Mouse (Mus musculus): ENCODE measurements around the gene Arrb2. TPM values are rescaled to one million over a fixed set of nuclear protein-coding genes. Genes with fewer than 3 reads are reported as not detected.
"Not testable (repeated sequence)": the region's sequence is repeated elsewhere in the genome, so short reads cannot be mapped to it uniquely, and the experiment has no call there.

Gene Arrb2
- polyA plus RNA-seq, 1 experiment: 39.6 TPM

DNA sequence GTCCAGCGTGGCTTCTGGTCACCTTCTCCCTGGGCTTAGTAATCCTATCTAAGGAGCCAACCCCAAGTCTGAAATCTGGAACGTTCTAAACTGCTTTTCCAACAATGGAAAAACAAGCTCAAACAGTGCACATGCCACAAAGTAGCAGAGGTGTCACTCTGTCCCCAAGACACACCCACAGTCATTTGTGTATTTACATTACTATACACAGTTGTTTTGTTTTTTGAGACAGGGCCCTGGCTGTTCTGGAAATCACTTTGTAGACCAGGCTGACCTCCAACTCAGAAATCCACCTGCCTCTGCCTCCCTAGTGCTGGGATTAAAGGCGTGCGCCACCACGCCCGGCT lies 22.2 kb upstream of the Arrb2 start:
- TF ChIP-seq POLR2A (IDR thresholded peaks at IDR 0.05; ENCODE audit: insufficient read depth, low read length) (no peak), EP300 (IDR thresholded peaks at IDR 0.05; ENCODE audit: insufficient read depth, low read depth, low read length) (no peak), CTCF (IDR thresholded peaks at IDR 0.05; ENCODE audit: low read depth, low read length) (no peak)
- H3K9ac ChIP-seq (ENCODE audit: low read depth, poor library complexity, severe bottlenecking): peak overlapping the region; percentile 6; the same call in 1 of the 2 replicates

DNA sequence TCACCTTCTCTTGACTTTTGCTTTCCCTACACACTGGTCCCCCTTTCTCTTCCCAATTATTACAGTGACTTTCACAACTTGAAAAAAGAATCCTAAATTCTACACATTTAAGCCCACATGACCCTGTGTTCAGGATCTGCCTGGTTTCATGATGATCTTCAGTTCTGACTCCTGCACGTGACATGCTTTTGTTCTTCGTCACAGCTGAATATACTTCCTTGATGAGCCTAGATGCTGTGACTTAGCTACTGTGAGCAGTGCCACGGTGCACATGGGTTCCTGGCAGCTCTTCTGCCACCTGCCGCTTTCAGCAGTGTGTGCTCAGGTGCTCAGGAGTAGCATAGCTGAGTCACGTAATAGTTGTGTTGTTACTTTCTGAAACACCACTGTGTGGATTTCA lies 19.8 kb upstream of the Arrb2 start:
- Histone ChIP-seq H3K36me3 (ENCODE audit: control insufficient read depth, insufficient read depth, low read length, poor library complexity, severe bottlenecking) (peaks cover 3% of the 10 kb centered on the region; the same call in 1 of the 2 replicates), H3K4me3 (ENCODE audit: low read depth, low read length) (no peak overlapping the region), H3K27ac (ENCODE audit: insufficient read depth, low read length) (no peak overlapping the region), H3K9ac (ENCODE audit: low read depth, poor library complexity, severe bottlenecking) (no peak overlapping the region), H3K9me3 (replicated peaks; ENCODE audit: control insufficient read depth, insufficient read depth, low read length, poor library complexity, severe bottlenecking) (no peaks in the 10 kb centered on the region), H3K4me1 (ENCODE audit: control insufficient read depth, insufficient read depth, low read length) (peaks cover 2% of the 10 kb centered on the region), H3K27me3 (ENCODE audit: control insufficient read depth, insufficient read depth, low read length, poor library complexity, severe bottlenecking) (no peaks in the 10 kb centered on the region)
- TF ChIP-seq EP300 (IDR thresholded peaks at IDR 0.05; ENCODE audit: insufficient read depth, low read depth, low read length) (no peak), POLR2A (IDR thresholded peaks at IDR 0.05; ENCODE audit: insufficient read depth, low read length) (no peak), CTCF (IDR thresholded peaks at IDR 0.05; ENCODE audit: low read depth, low read length) (no peak)

More for the DNA sequence above, 22.2 kb upstream of the Arrb2 start:
- Histone ChIP-seq H3K27me3 (ENCODE audit: control insufficient read depth, insufficient read depth, low read length, poor library complexity, severe bottlenecking) (no peaks in the 10 kb centered on the region), H3K36me3 (ENCODE audit: control insufficient read depth, insufficient read depth, low read length, poor library complexity, severe bottlenecking) (peaks cover 20% of the 10 kb centered on the region), H3K4me3 (ENCODE audit: low read depth, low read length) (no peak overlapping the region), H3K4me1 (ENCODE audit: control insufficient read depth, insufficient read depth, low read length) (peaks cover 2% of the 10 kb centered on the region), H3K27ac (ENCODE audit: insufficient read depth, low read length) (peak overlapping the region; percentile 88), H3K9me3 (replicated peaks; ENCODE audit: control insufficient read depth, insufficient read depth, low read length, poor library complexity, severe bottlenecking) (no peaks in the 10 kb centered on the region)

DNA sequence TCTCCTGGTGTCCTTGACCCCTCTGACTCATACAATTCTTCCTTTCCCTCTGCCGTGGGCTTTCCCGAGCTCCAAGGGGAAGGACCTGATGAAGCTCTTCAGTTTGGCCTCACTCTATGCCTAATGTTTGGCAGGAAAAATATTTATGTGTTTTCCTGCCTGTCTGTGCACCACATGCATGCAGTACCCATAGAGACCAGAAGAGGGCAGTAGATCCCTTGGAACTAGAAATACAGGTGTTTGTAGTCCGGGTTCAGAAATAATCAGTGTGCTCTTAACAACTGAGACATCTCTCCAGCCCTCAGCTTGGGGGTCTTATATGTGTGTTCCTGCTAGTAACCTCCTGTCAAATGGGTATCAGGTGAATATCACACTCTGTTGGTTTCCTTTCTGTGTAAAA lies 18.5 kb upstream of the Arrb2 start:
- no peaks in the 10 kb centered on the region for H3K9me3 ChIP-seq (replicated peaks; ENCODE audit: control insufficient read depth, insufficient read depth, low read length, poor library complexity, severe bottlenecking)
- H3K27me3 ChIP-seq (ENCODE audit: control insufficient read depth, insufficient read depth, low read length, poor library complexity, severe bottlenecking): no peaks in the 10 kb centered on the region
- TF ChIP-seq EP300 (IDR thresholded peaks at IDR 0.05; ENCODE audit: insufficient read depth, low read depth, low read length) (no peak), CTCF (IDR thresholded peaks at IDR 0.05; ENCODE audit: low read depth, low read length) (peak; percentile 9)
- no peak overlapping the region for H3K9ac ChIP-seq (ENCODE audit: low read depth, poor library complexity, severe bottlenecking)
- H3K4me3 ChIP-seq (ENCODE audit: low read depth, low read length): no peak overlapping the region
- no peaks in the 10 kb centered on the region for H3K4me1 ChIP-seq (ENCODE audit: control insufficient read depth, insufficient read depth, low read length)
- H3K36me3 ChIP-seq (ENCODE audit: control insufficient read depth, insufficient read depth, low read length, poor library complexity, severe bottlenecking): no peaks in the 10 kb centered on the region
- no peak overlapping the region for H3K27ac ChIP-seq (ENCODE audit: insufficient read depth, low read length)

DNA sequence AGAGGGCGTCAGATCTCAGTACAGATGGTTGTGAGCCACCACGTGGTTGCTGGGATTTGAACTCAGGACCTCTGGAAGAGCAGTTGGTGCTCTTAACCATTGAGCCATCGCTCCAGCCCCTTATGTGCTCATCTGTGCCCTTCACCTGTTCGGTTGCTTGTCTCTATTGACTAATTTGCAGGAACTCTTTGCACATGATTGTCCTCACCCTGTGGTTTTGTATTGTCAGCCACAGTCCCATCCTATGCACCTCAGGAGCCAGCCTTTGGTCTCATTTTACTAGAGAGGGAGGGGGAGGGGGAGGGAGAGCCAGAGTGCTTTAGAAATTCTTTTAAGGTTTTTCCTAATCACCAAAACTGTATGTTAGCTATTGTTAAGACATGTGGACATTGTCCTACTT lies 14.2 kb upstream of the Arrb2 start:
- H3K9me3 ChIP-seq (replicated peaks; ENCODE audit: control insufficient read depth, insufficient read depth, low read length, poor library complexity, severe bottlenecking): no peaks in the 10 kb centered on the region
- no peak overlapping the region for H3K4me3 ChIP-seq (ENCODE audit: low read depth, low read length)
- no peak overlapping the region for H3K9ac ChIP-seq (ENCODE audit: low read depth, poor library complexity, severe bottlenecking)
- no peak overlapping the region for H3K27ac ChIP-seq (ENCODE audit: insufficient read depth, low read length)
- no peaks in the 10 kb centered on the region for H3K36me3 ChIP-seq (ENCODE audit: control insufficient read depth, insufficient read depth, low read length, poor library complexity, severe bottlenecking)
- TF ChIP-seq CTCF (IDR thresholded peaks at IDR 0.05; ENCODE audit: low read depth, low read length) (no peak), EP300 (IDR thresholded peaks at IDR 0.05; ENCODE audit: insufficient read depth, low read depth, low read length) (no peak), POLR2A (IDR thresholded peaks at IDR 0.05; ENCODE audit: insufficient read depth, low read length) (no peak)
- no peaks in the 10 kb centered on the region for H3K4me1 ChIP-seq (ENCODE audit: control insufficient read depth, insufficient read depth, low read length)
- no peaks in the 10 kb centered on the region for H3K27me3 ChIP-seq (ENCODE audit: control insufficient read depth, insufficient read depth, low read length, poor library complexity, severe bottlenecking)

GRCm38 (mm10) chr11:70419486-70419885 lies 12.9 kb upstream of the Arrb2 start:
- no peak for TF ChIP-seq CTCF (IDR thresholded peaks at IDR 0.05; ENCODE audit: low read depth, low read length)
- no peak for TF ChIP-seq EP300 (IDR thresholded peaks at IDR 0.05; ENCODE audit: insufficient read depth, low read depth, low read length)
- TF ChIP-seq POLR2A (IDR thresholded peaks at IDR 0.05; ENCODE audit: insufficient read depth, low read length): no peak
- no peaks in the 10 kb centered on the region for H3K27me3 ChIP-seq (ENCODE audit: control insufficient read depth, insufficient read depth, low read length, poor library complexity, severe bottlenecking)
- no peaks in the 10 kb centered on the region for H3K4me1 ChIP-seq (ENCODE audit: control insufficient read depth, insufficient read depth, low read length)
- no peak overlapping the region for H3K9ac ChIP-seq (ENCODE audit: low read depth, poor library complexity, severe bottlenecking)
- no peak overlapping the region for H3K4me3 ChIP-seq (ENCODE audit: low read depth, low read length)
- H3K9me3 ChIP-seq (replicated peaks; ENCODE audit: control insufficient read depth, insufficient read depth, low read length, poor library complexity, severe bottlenecking): no peaks in the 10 kb centered on the region
- H3K27ac ChIP-seq (ENCODE audit: insufficient read depth, low read length): no peak overlapping the region
- no peaks in the 10 kb centered on the region for H3K36me3 ChIP-seq (ENCODE audit: control insufficient read depth, insufficient read depth, low read length, poor library complexity, severe bottlenecking)

DNA sequence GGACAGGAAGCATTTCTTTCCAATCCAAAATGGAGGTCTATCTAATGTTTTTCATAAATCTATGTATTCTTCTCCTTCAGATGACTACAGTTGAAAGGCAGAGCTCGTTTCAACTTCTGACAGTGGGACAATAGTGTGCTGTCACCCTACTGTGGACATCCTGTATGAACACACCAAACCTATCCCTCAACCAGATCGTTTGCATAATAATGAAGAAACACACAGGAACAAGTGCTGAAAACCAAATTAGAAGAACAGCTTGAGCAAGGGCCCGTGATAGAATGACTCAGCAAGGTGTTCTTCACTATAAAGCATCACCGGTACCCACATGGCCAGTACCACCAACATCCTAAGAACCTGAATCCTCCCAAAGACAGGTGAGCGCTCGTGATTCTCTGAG lies 5.8 kb upstream of the Arrb2 start:
- H3K4me1 ChIP-seq (ENCODE audit: control insufficient read depth, insufficient read depth, low read length); H3K9ac ChIP-seq (ENCODE audit: low read depth, poor library complexity, severe bottlenecking); H3K27me3 ChIP-seq (ENCODE audit: control insufficient read depth, insufficient read depth, low read length, poor library complexity, severe bottlenecking); H3K9me3 ChIP-seq (replicated peaks; ENCODE audit: control insufficient read depth, insufficient read depth, low read length, poor library complexity, severe bottlenecking); H3K36me3 ChIP-seq (ENCODE audit: control insufficient read depth, insufficient read depth, low read length, poor library complexity, severe bottlenecking); H3K4me3 ChIP-seq (ENCODE audit: low read depth, low read length); H3K27ac ChIP-seq (ENCODE audit: insufficient read depth, low read length): not testable (repeated sequence)

Data from ES-Bruce4 (cell line).